Mouse (Mus musculus) brain, embryonic 14.5 days (tissue): Measurements from ENCODE around the gene Glg1.

Source experiments
- CTCF ChIP-seq: fragments of 200-500 bp; IDR thresholded peaks from 2 replicates; pipeline ENCODE4 v1.5.1; 2012; ENCODE audit warnings: inconsistent platforms, mild to moderate bottlenecking, moderate library complexity, borderline replicate concordance; ENCODE audit not compliant: insufficient read depth, insufficient read length; ENCODE audit errors: extremely low read depth
- POLR2A ChIP-seq: fragments of 200-500 bp; IDR thresholded peaks from 2 replicates; pipeline ENCODE4 v1.6.1; 2012; ENCODE audit warnings: mild to moderate bottlenecking, inconsistent platforms, borderline replicate concordance; ENCODE audit not compliant: poor library complexity, insufficient read depth, insufficient read length, severe bottlenecking; ENCODE audit errors: extremely low read depth

DNA sequence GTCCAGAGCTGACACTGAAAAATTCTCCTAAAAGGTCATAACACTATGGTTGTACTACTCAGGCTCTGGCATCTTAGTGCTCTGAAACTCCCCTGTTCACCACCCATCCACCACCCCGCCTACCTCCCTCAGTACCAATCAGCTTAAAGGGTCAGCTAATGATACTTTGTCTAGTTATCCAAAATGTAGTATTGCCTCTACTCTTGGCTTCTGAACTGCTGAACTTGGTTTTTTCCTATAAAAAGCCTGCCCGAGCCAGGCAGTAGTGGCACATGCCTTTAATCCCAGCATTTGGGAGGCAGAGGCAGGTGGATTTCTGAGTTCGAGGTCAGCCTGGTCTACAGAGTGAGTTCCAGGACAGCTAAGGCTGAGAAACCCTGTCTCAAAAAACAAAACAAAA lies 45.3 kb upstream of the Glg1 start:
- TF ChIP-seq POLR2A (no peak), CTCF (no peak)
